Mouse (Mus musculus) T-cell, adult 66 days (primary cell): ENCODE results near the gene Bckdk. TPM values are rescaled to one million over a fixed set of nuclear protein-coding genes. Genes with fewer than 3 reads are reported as not detected.

Experiments
- total RNA-seq, 2 experiments: library from RNA; stranded (reverse); gene quantifications; 3 replicates in 1 of 2; 4 replicates in 1 of 2; pipeline ENCODE4 v1.2.4; 2023

Bckdk gene
- 10 to 100 TPM; 24.6 to 33.4 TPM for total RNA-seq

GRCm38 (mm10) chr7:127903971-127904796, at the start of gene Bckdk:
Gene Bckdk, plus strand, starts transcription at chr7:127904082.

GRCm38 (mm10) chr7:127876041-127876466, 27.8 kb upstream of the Bckdk start, which contains the start of gene Zfp646:
Gene Zfp646, plus strand, starts transcription at chr7:127876221.

GRCm38 (mm10) chr7:127876467-127877348, 27.2 kb upstream of the Bckdk start, which contains the start of gene Zfp668:
Gene Zfp668, minus strand, starts transcription at chr7:127876828.

GRCm38 (mm10) chr7:127890798-127891197, 13.1 kb upstream of the Bckdk start, which contains the start of gene Prss53:
Gene Prss53, minus strand, starts transcription at chr7:127890970.

GRCm38 (mm10) chr7:127895442-127895841, 8.4 kb upstream of the Bckdk start, which contains the start of the genes Gm21974 and Vkorc1:
Gene Gm21974, minus strand, starts transcription at chr7:127895454.
Gene Vkorc1, minus strand, starts transcription at chr7:127895617.

GRCm38 (mm10) chr7:127912190-127912871, 8.4 kb downstream of the Bckdk start, which contains the start of gene Kat8:
Gene Kat8, plus strand, starts transcription at chr7:127912516.

GRCm38 (mm10) chr7:127929923-127930322, 26.0 kb downstream of the Bckdk start, which contains the start of gene Prss8:
Gene Prss8, minus strand, starts transcription at chr7:127930104.

GRCm38 (mm10) chr7:127946470-127947023, 42.7 kb downstream of the Bckdk start, which contains the start of gene Prss36:
Gene Prss36, minus strand, starts transcription at chr7:127946725.

Other genes with a start within 250 kb of the Bckdk start
- 10 to 100 TPM; 32.3 to 36.4 TPM for gene Bcl7c, start 195.1 kb upstream of the Bckdk start, total RNA-seq
- not detected for gene Ctf1, start 191.3 kb upstream of the Bckdk start, total RNA-seq
- not detected for gene Ctf2, start 171.9 kb upstream of the Bckdk start, total RNA-seq
- gene Fbxl19, start 159.5 kb upstream of the Bckdk start, total RNA-seq, result 10 to 100 TPM in 1 of 2 experiments, 1 to 10 TPM in 1; 6.8 to 11.5 TPM
- gene Orai3, start 134.3 kb upstream of the Bckdk start, total RNA-seq, result 10 to 100 TPM; 13.5 to 17.7 TPM
- gene Setd1a, start 127.4 kb upstream of the Bckdk start, total RNA-seq, result 10 to 100 TPM; 79.5 to 80.7 TPM
- gene Gm49388, start 118.5 kb upstream of the Bckdk start, total RNA-seq, result not detected
- 1 to 10 TPM; 4.7 to 7.1 TPM for gene Hsd3b7, start 103.5 kb upstream of the Bckdk start, total RNA-seq
- gene Stx4a, start 79.8 kb upstream of the Bckdk start, total RNA-seq, result 100 to 1,000 TPM; 144 to 145 TPM
- gene Stx1b, start 79.5 kb upstream of the Bckdk start, total RNA-seq, result not detected
- gene Zfp646, start 27.9 kb upstream of the Bckdk start, total RNA-seq, result 100 to 1,000 TPM in 1 of 2 experiments, 10 to 100 TPM in 1; 99.7 to 102 TPM
- gene Zfp668, start 27.3 kb upstream of the Bckdk start, total RNA-seq, result 10 to 100 TPM; 24.2 to 27.3 TPM
- under 1 TPM; 0.53 to 0.76 TPM for gene Prss53, start 13.1 kb upstream of the Bckdk start, total RNA-seq
- not detected for gene Gm21974, start 8.6 kb upstream of the Bckdk start, total RNA-seq
- gene Vkorc1, start 8.5 kb upstream of the Bckdk start, total RNA-seq, result 10 to 100 TPM; 12.4 to 16.7 TPM
- 10 to 100 TPM; 41.0 to 43.8 TPM for gene Kat8, start 8.4 kb downstream of the Bckdk start, total RNA-seq
- gene Prss8, start 26.0 kb downstream of the Bckdk start, total RNA-seq, result not detected
- 1 to 10 TPM in 1 of 2 experiments, under 1 TPM in 1; 0.74 to 1.5 TPM for gene Prss36, start 42.6 kb downstream of the Bckdk start, total RNA-seq
- 100 to 1,000 TPM; 709 to 864 TPM for gene Fus, start 63.4 kb downstream of the Bckdk start, total RNA-seq
- 10 to 100 TPM; 45.2 to 62.4 TPM for gene Pycard, start 89.8 kb downstream of the Bckdk start, total RNA-seq
- 1 to 10 TPM; 1.3 to 6.0 TPM for gene Trim72, start 99.9 kb downstream of the Bckdk start, total RNA-seq
- 1 to 10 TPM in 1 of 2 experiments, under 1 TPM in 1; 0.83 to 2.7 TPM for gene Itgam, start 158.6 kb downstream of the Bckdk start, total RNA-seq
- not detected for gene Gm49368, start 158.6 kb downstream of the Bckdk start, total RNA-seq
- gene Itgax, start 225.5 kb downstream of the Bckdk start, total RNA-seq, result 1 to 10 TPM; 1.4 to 5.0 TPM